Mouse (Mus musculus): Measurements from ENCODE around the gene 1700001K19Rik. TPM values are rescaled to one million over a fixed set of nuclear protein-coding genes. Genes with fewer than 3 reads are reported as not detected.

The 1700001K19Rik gene
- polyA plus RNA-seq, 1 experiment from 2014 or later = not detected

DNA sequence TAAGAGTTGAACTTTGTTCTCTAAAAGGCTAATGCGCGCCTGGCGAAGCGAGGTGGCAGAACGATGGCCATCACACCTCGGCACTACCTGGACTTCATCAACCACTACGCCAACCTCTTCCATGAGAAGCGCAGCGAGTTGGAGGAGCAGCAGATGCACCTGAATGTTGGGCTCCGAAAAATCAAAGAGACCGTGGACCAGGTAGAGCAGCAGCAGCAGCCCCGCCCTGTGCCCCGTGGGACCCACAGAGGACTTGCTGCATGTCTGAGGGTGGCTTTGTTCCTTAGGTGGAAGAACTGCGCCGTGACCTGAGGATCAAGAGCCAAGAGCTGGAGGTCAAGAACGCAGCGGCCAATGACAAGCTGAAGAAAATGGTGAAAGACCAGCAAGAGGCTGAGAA is 31.0 kb downstream of the 1700001K19Rik start:
- WGBS = 96% methylated on average over 17 of the region's 17 CpGs
- ATAC-seq (ENCODE audit: extremely low read depth, insufficient number of reproducible peaks, low FRiP score, low TSS enrichment) = no peak
- no peaks in the 10 kb centered on the region for H3K27me3 ChIP-seq (replicated peaks)
- no peak overlapping the region for H3K4me2 ChIP-seq
- no peak overlapping the region for H3K27ac ChIP-seq (replicated peaks)
- H3K9me3 ChIP-seq = no peaks in the 10 kb centered on the region
- no peak overlapping the region for H3K9ac ChIP-seq
- peaks cover 97% of the 10 kb centered on the region for H3K36me3 ChIP-seq
- no peaks in the 10 kb centered on the region for H3K4me1 ChIP-seq
- no peak overlapping the region for H3K4me3 ChIP-seq

DNA sequence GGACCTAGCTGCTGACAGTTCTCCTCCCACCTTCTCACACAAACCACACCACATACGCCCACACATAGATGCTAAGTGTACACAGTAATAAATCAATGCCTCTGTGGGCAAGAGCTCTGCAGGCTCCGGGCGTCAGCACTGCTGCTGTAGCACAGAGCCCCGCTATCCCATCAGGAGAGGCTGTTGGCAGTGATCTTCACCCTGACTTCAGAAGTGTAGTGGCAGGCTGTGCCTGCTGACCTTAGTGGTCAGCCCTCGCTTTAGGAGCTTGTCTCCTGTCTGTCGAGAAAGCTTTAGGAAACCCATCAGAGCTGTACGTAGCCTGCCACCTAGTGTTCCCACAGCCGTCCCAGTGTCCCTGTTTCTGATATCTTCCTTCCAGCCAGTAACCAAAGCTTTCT is 32.2 kb downstream of the 1700001K19Rik start:
- Histone ChIP-seq H3K36me3 (peaks cover 97% of the 10 kb centered on the region), H3K9ac (no peak overlapping the region), H3K4me2 (no peak overlapping the region), H3K9me3 (no peaks in the 10 kb centered on the region), H3K27ac (replicated peaks) (no peak overlapping the region), H3K27me3 (replicated peaks) (no peaks in the 10 kb centered on the region), H3K4me3 (no peak overlapping the region), H3K4me1 (no peaks in the 10 kb centered on the region)
- ATAC-seq (ENCODE audit: extremely low read depth, insufficient number of reproducible peaks, low FRiP score, low TSS enrichment) = no peak
- WGBS = 79% methylated on average over 8 of the region's 8 CpGs

DNA sequence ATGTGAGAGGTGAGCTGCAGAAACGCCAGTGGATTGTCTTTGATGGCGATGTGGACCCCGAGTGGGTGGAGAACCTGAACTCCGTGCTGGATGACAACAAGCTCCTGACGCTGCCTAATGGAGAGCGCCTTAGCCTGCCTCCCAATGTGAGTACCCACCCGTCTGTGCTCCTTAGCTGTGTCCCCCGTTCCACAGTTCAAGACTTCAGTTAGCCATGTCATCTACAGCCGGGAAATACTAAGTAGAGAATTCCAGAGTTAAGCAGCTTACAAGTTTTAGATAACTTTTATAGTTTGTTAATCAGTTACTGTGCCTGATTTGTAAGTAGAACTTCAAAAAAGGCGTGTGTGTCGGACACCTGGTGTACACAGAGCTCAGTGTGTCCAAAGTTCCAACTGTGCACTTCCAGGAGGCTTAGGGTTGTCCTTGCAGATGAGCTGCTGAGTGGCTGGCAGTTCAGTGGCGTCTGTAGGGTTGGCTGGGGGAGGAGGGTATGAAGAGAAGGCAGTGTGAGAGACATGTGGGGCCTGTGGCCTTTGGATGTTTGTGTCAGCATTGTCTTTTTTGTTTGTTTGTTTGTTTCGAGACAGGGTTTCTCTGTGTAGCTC is 44.8 kb downstream of the 1700001K19Rik start:
- ATAC-seq (ENCODE audit: extremely low read depth, insufficient number of reproducible peaks, low FRiP score, low TSS enrichment) = no peak
- Histone ChIP-seq H3K9ac (no peak overlapping the region), H3K4me2 (no peak overlapping the region), H3K36me3 (peaks cover 100% of the 10 kb centered on the region), H3K27ac (replicated peaks) (no peak overlapping the region), H3K9me3 (no peaks in the 10 kb centered on the region), H3K27me3 (replicated peaks) (no peaks in the 10 kb centered on the region), H3K4me1 (no peaks in the 10 kb centered on the region), H3K4me3 (no peak overlapping the region)
- WGBS = 87% methylated on average over 13 of the region's 13 CpGs

- H3K9me3 ChIP-seq = no peaks in the 10 kb centered on the region
- H3K4me1 ChIP-seq = no peaks in the 10 kb centered on the region
- no peak for ATAC-seq (ENCODE audit: extremely low read depth, insufficient number of reproducible peaks, low FRiP score, low TSS enrichment)
- no peak overlapping the region for H3K9ac ChIP-seq
- H3K27ac ChIP-seq (replicated peaks) = no peak overlapping the region
- H3K4me3 ChIP-seq = no peak overlapping the region
- 83% methylated on average over 12 of the region's 12 CpGs for WGBS
- peaks cover 100% of the 10 kb centered on the region for H3K36me3 ChIP-seq
- H3K27me3 ChIP-seq (replicated peaks) = no peaks in the 10 kb centered on the region
- H3K4me2 ChIP-seq = no peak overlapping the region
Measured at GRCm38 (mm10) chr12:110636293-110636692, 46.1 kb downstream of the 1700001K19Rik start.

- 96% methylated on average over 11 of the region's 11 CpGs for WGBS
Measured at GRCm38 (mm10) chr12:110630056-110630455, 52.4 kb downstream of the 1700001K19Rik start.

More at GRCm38 (mm10) chr12:110630056-110630455, 52.4 kb downstream of the 1700001K19Rik start:
- Histone ChIP-seq H3K9me3 (no peaks in the 10 kb centered on the region), H3K36me3 (peaks cover 100% of the 10 kb centered on the region), H3K9ac (no peak overlapping the region), H3K27me3 (replicated peaks) (no peaks in the 10 kb centered on the region), H3K4me2 (no peak overlapping the region), H3K4me1 (no peaks in the 10 kb centered on the region), H3K4me3 (no peak overlapping the region), H3K27ac (replicated peaks) (no peak overlapping the region)
- no peak for ATAC-seq (ENCODE audit: extremely low read depth, insufficient number of reproducible peaks, low FRiP score, low TSS enrichment)

Small RNA genes within 50 kb of the gene (microRNA-seq; reads per million reads assigned to microRNA genes)
- not detected for gene Gm27299

Other genes with a start within 250 kb of the 1700001K19Rik start
- 113 and 127 TPM in 2 replicates for gene Ppp2r5c, start 235.5 kb downstream of the 1700001K19Rik start, polyA plus RNA-seq (2015; fragmentation: Nextera tagmentation; extraction: Ambion mirVana)
- 41.7 and 42.0 TPM in 2 replicates for gene Dync1h1, start 81.2 kb downstream of the 1700001K19Rik start, polyA plus RNA-seq (2015; fragmentation: Nextera tagmentation; extraction: Ambion mirVana)
- gene Hsp90aa1, start 20.1 kb upstream of the 1700001K19Rik start, polyA plus RNA-seq (2015; fragmentation: Nextera tagmentation; extraction: Ambion mirVana) = 698 and 779 TPM in 2 replicates
- gene Wdr20, start 55.3 kb upstream of the 1700001K19Rik start, polyA plus RNA-seq (2015; fragmentation: Nextera tagmentation; extraction: Ambion mirVana) = 14.3 and 14.5 TPM in 2 replicates
- 2.7 and 3.5 TPM in 2 replicates for gene Mok, start 158.3 kb upstream of the 1700001K19Rik start, polyA plus RNA-seq (2015; fragmentation: Nextera tagmentation; extraction: Ambion mirVana)
- gene Zfp839, start 167.6 kb upstream of the 1700001K19Rik start, polyA plus RNA-seq (2015; fragmentation: Nextera tagmentation; extraction: Ambion mirVana) = 4.1 and 4.3 TPM in 2 replicates
- gene Cinp, start 206.5 kb upstream of the 1700001K19Rik start, polyA plus RNA-seq (2015; fragmentation: Nextera tagmentation; extraction: Ambion mirVana) = 59.8 and 66.2 TPM in 2 replicates
- gene Tecpr2, start 206.6 kb upstream of the 1700001K19Rik start, polyA plus RNA-seq (2015; fragmentation: Nextera tagmentation; extraction: Ambion mirVana) = 2.2 and 2.9 TPM in 2 replicates